Mouse (Mus musculus) gastrocnemius, postnatal 36 days (tissue): ENCODE measurements around the gene Tent5a. TPM values are rescaled to one million over a fixed set of nuclear protein-coding genes. Genes with fewer than 3 reads are reported as not detected.

ENCODE experiments used
- DNase-seq, 2 experiments: peaks; one replicate each; pipeline ENCODE4 v3.0.0; 2022
- intact Hi-C: fragments of 180-260 bp; cut with DNase I; formaldehyde crosslinking; loops from one replicate; pipeline ENCODE4 v1.15.1; 2025
- long read RNA-seq, 2 experiments: library from polyadenylated mRNA; stranded (forward); transcript quantifications; one replicate each; pipeline ENCODE4 v2.0.0; 2021
- total RNA-seq, 2 experiments: library from RNA; stranded (reverse); gene quantifications; 2 replicates each; pipeline ENCODE4 v1.2.3; 2021

Gene Tent5a
- total RNA-seq, result 1 to 10 TPM; 2.0 to 2.6 TPM
- long read RNA-seq, experiment 1, result 0 reads
- long read RNA-seq, experiment 2, partial matches to known transcripts, result 0 of 2 reads
- long read RNA-seq, experiment 2, other reads (novel, unspliced or antisense), result 2 of 2 reads

GRCm38 (mm10) chr9:85327242-85328211 is at the start of gene Tent5a:
Tent5a (minus strand) TSS chr9:85327348.
- DNase-seq, result peak; percentile 77 to 80
- intact Hi-C loops, result loop anchor here (10.0 kb wide), 1 partner anchor 863 kb away; no protein-coding TSS in a partner anchor

- DNase-seq, result no peak
- intact Hi-C loops, result no loop called here
Observed at GRCm38 (mm10) chr9:85376643-85377307, 49.6 kb upstream of the Tent5a start.

GRCm38 (mm10) chr9:85375152-85375551 is 48.0 kb upstream of the Tent5a start:
- intact Hi-C loops, result no loop called here
- DNase-seq, result no peak

DNA sequence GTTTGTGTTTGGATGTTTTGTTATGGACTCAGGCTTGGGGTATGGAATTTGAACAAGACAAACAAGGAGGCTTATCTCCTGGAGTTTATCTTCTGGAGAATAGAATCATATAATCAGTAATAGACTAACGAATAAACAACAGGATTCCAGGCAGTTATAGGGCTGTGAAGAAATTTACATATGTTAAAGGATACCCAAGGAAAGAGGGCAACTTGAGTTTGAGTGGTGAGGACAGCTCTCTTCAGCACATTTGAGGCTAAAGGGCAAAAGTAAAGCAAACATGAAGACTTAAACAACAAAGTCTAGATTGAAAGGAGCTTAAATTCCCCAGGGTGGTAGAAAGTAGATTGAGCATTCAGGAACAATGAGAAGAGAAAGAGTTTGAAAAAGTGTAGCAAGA is 44.9 kb upstream of the Tent5a start:
- intact Hi-C loops, result no loop called here
- no peak for DNase-seq

DNA sequence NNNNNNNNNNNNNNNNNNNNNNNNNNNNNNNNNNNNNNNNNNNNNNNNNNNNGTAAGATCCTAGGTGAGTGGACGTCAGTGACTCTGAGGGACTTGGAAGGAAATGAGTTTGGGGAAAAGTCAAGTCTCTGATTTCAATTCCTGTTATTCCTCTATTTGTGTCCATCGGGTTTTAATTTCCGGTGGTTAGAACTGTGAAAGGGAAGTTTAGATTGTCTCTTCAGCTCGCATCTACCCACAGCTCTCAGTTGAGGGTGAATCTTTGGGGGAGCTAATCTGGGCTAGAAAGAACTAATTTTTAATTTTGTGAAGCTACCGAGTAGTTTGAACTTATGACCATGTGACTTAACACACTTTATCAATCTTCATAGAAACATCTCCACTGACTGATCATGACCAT is 42.4 kb upstream of the Tent5a start:
- no peak for DNase-seq
- intact Hi-C loops, result no loop called here

GRCm38 (mm10) chr9:85357154-85357860 is 30.2 kb upstream of the Tent5a start:
- DNase-seq, result no peak
- intact Hi-C loops, result no loop called here

- intact Hi-C loops, result no loop called here
- no peak for DNase-seq
Observed at GRCm38 (mm10) chr9:85355559-85355958, 28.4 kb upstream of the Tent5a start.

DNA sequence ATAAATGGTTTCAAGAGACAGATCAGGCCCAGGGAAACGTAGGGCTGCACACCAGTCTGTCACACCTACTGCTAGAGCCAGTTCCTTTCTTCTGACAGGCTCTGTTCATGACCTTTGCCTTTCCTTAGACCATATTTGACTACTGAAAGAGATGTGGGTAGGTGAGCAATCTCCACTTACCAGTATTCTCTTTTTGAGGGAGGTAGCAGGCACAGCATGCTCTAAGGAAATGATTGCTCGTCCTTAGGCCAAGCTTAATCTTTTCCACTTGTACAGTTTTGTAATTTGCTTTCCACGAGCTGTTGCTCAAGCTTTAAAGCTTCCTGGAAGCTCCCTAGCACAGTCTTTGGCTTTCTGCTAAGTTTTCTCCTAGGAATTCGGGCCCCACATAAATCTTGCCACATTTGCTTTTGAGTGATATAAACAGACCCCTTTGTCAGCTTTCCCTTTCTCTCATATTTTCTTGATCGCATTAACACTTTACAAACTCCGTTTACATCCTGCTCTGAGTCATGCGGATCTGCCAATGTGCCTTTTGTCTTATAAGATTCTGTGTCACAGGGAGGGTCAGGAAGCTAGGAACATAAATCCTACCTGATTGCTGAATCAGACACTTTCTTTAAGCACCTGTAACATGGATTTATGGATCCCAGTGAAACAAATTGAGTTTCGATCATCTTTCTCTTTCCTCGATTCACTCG is 20.8 kb upstream of the Tent5a start:
- intact Hi-C loops, result no loop called here
- DNase-seq, result no peak

DNA sequence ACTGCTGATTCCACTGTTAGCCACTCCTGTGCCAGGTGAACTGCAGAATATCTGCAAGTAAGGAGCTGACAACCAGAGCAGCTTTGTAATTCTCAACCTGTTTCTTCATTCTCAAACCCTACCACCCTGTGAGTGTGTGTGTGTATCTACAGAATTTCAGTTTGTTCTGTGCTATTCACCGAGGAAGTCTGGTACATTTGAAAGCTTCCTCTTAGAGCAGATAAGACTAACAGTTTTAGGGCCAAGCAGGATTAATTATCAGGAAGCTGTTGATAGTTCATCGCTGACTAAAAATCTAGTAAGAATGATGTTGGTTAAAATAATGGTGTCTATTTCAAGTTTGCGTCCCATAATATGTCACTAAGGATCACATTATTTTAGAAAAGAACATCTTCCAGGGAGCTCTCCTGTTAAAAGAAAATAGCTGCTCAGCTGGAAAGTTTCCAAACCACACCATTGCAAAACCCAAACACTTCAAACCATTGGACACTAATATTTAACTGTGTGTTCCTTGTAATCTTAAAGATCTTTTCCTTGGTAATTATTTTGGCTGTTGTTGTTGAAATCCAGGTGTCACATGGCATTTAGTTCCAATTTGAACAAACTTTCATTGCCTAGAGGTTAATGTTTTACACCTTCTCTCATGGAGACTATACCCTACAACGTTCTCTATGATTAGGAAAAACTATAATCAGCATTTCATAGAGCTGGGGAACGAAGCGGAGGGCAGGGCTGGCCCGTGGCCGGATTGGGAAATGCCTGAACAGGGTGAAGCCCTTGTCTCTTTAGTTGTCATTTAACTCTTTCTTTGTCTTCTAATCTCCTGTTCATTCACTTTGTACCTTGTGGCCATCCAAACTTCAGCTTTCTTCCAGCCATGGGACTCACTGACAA is 16.0 kb upstream of the Tent5a start:
- DNase-seq, result no peak
- intact Hi-C loops, result no loop called here

- intact Hi-C loops, result no loop called here
- DNase-seq, result no peak
Observed at GRCm38 (mm10) chr9:85340303-85340702, 13.2 kb upstream of the Tent5a start.

- DNase-seq, result no peak
- intact Hi-C loops, result no loop called here
Observed at GRCm38 (mm10) chr9:85336046-85336445, 8.9 kb upstream of the Tent5a start.

- intact Hi-C loops, result no loop called here
- no peak for DNase-seq
Observed at GRCm38 (mm10) chr9:85331521-85331920, 4.4 kb upstream of the Tent5a start.

- intact Hi-C loops, result loop anchor here (10.0 kb wide), 1 partner anchor 863 kb away; no protein-coding TSS in a partner anchor
- DNase-seq, result peak; percentile 82 to 92
Observed at GRCm38 (mm10) chr9:85328259-85328658, 1.1 kb upstream of the Tent5a start.

- intact Hi-C loops, result loop anchor here (10.0 kb wide), 1 partner anchor 862 kb away; no protein-coding TSS in a partner anchor
- peak; percentile 28 to 41 for DNase-seq
Observed at GRCm38 (mm10) chr9:85326292-85327241, 581 bp downstream of the Tent5a start.

DNA sequence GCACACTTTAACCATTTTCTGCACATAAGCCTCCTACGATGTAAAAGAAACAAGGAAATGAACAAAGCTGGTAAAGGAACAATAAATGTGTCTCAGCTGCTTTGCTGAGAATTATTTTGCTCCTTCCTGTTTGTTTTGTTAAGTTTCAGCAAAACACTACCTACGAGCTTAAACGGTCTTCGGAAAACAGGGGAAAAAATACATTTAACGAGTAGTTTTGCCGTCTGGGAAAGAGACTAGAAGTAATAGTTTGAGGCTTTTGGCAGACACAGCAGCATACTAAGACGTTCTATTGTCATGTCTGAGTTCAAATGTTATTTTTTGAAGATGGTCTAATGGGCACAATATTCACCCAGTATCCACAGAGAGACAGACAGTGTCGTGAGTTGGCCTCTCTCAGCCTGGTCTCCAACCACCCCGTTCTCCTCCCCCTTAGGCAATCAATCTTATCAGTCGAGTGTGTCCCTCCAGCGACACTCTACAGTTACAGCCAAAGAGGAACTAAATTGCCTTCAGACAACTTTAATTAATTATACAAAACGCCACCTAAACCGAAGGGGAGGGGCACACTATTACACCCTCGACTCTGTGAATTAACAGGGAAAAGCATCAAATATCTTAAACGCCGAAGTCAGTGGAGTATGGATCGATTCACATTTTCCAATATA is 1.8 kb downstream of the Tent5a start:
- DNase-seq, result no peak

DNA sequence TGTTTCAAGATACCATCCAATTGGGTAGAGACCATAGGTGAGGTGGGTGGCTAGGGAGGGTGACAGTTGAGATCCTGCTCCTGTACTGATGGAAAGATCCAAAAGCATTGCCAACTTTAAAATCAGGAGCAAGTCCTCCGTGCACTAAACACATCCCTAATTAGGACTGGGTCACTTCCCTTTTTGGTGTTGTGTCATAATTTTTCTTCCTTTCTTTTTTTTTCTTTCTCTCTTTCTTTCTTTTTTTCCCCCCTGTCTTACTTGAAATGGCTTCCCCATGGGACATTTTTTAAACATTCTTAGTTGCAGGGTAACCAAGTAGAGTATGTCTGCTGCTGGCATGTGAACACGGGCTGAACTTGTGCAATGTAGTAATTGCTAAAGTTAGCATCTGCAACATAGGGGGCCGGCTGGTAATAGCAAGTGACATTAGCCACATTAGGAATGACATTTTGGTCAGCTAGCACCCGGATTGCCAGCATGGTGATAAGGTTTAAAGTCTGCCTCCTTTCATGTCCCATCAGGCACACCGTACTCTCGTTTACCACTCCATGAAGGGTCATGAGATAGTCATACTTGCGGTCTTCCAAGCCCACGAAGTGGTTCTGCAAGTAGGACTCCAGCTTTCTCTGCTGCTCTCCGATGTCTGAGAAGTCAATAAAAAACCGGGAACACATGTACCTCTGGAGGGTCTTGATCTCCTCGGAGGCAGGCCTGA is 2.8 kb downstream of the Tent5a start:
- intact Hi-C loops, result loop anchor here (10.0 kb wide), 1 partner anchor 860 kb away; no protein-coding TSS in a partner anchor
- no peak for DNase-seq

More for the DNA sequence above, 1.8 kb downstream of the Tent5a start:
- intact Hi-C loops, result loop anchor here (10.0 kb wide), 1 partner anchor 861 kb away; no protein-coding TSS in a partner anchor
